Mouse (Mus musculus) T-cell, adult 2 months (primary cell): ENCODE data around the gene Rab17.

ENCODE experiments used
- DNase-seq: peaks from one replicate; pipeline ENCODE4 v3.0.0; 2022; ENCODE audit warnings: low spot score

Rab17 gene

GRCm38 (mm10) chr1:90969347-90969784 lies at the start of gene Rab17:
TSS of gene Rab17 (minus strand) at chr1:90969661.
- DNase-seq = no peak

DNA sequence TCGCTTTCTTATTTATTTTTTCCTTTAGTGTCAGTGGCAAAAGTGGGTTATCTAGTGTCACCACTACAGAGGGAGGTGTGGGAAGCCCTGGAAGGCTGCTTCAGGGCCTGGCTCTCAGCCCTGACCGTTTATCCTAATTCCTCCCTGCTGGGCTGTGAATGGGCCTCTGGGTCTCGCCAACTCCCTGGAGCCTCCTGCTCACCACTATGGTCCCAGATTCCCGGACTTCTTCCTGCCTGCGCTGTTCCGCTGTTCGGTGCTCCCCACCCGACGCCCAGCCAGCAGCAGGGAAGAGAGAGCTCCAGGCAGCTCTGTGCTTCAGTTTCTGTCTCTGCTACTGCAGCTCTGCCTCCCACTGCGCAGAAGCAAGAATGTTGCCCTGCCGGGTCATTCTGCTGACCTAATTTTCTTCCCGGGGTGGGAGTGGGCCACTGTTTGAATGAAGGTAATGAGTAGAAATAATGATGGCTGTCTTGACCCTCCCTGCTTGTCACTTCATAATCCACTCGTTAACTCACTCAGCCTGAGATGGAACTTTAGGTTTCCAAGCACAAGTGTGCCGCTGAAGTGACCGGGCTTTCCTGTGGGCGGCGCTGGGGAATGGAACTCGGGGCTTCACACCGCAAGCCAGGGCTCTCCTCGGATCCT lies 47.8 kb upstream of the Rab17 start:
- no peak for DNase-seq

- DNase-seq = no peak
Measured at GRCm38 (mm10) chr1:91015571-91015970, 46.1 kb upstream of the Rab17 start.

DNA sequence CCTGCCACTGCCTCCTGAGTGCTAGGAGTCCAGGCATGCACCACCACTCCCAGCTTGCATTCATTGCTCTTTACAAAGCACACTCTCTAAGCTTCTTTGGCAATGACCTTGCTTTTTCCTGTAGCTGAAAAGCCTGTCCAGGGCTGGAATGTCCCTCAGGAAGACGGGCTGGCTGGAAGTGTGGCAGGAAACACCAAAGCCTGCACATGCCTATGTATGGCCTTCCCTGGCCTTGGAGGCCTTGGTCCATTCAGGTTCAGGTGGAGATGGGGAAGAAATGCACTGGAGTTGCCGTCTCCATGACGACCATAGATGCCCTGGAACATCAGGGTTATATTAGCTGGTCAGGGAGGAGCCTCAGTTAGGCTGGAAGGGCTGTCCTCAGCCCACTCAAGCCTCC lies 44.3 kb upstream of the Rab17 start:
- DNase-seq = no peak

DNA sequence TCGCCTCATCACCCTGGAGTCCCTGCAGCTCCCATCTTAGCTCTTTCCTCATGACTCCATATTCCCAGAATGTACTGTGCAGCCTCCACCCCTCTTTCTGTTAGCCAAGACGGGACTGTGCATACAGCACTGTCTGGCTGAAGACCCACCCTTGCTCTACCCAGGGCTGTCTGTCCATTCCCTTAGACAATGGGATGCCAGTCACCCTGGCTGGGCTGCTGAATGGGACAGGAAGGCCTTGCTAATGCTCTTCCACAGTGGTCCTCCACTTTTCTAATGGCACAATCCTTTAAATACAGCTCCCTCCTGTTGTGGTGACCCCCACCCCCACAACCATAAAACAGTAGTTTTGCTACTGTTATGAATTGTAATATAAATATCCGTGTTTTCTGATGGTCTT lies 41.9 kb upstream of the Rab17 start:
- DNase-seq = no peak

DNA sequence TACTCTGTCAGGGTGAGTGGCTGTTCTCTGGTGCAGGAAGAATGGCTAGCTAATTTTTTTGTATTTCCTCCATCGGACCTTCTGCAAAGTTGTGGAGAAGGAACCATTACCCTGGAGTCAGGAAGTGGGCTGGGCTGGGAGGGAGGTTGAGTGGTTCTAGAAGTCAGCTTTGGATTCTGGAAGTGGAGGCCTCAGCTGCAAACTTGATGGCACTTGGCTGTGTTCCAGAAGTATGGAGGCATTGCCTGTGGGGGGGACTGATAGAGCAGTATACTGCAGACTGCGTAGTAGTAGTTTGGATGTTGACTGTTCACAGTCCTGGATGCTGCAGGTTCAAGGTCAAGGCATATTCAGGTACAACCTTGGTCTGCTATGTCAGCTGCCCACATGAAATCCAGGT lies 41.3 kb upstream of the Rab17 start:
- DNase-seq = no peak

DNA sequence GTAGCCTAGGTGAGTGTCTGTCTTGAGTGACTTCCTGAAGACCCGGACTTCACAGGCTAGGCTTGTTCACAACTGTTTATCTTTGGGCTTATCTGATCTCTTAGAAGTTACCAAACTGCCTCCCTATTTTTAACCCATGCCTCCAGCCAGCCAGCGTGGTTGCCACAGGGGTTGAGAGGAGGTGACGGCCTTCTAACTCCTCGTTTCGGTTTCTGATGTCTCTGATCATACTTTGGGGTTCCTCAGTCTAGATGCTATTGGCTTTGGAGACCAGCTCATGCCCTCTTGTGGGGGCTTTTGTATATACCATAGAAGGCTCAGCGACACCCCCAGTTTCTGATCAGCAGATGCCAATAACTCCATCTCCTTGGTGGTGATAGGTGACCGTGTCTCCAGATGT lies 40.8 kb upstream of the Rab17 start:
- no peak for DNase-seq

DNA sequence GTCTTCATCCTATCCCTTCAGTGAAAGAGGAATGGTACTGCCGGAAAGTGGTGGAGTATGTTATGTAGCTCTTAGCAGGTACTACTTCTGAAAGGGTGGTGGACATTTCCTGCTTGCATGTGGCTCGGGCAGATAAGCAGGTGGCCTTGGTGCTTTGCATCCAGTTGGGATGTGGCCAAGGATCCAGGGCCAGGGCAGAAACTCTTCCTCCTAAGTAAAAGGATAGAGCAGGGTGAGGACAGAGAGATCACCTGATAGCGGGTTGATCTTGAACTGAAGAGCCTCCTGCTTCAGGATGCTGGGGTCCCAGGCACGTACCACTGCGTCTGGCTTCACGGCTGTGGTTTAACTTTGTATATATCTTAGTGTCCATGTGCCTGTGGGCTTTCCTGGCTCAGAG lies 39.8 kb upstream of the Rab17 start:
- no peak for DNase-seq

DNA sequence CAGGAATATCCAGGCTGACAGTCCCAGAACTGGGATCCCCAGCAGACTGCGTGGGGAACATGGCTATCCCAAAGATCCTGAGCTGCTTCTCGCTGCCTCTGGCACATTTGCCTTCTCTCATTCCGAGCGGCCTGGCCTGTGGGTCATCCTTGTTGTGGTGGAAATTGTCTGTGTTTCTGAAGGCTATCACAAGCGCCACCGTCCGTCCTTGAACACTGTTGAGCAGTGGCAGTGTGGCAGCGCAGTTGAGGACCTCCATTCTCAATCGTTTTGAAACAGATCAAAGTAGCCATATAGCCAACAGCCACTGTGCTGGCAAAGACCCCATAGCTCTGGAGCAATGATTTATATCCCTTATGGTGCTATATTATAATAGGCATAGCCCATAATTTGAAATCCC lies 39.3 kb upstream of the Rab17 start:
- no peak for DNase-seq

- DNase-seq = no peak
Measured at GRCm38 (mm10) chr1:91008147-91008682, 38.8 kb upstream of the Rab17 start.

DNA sequence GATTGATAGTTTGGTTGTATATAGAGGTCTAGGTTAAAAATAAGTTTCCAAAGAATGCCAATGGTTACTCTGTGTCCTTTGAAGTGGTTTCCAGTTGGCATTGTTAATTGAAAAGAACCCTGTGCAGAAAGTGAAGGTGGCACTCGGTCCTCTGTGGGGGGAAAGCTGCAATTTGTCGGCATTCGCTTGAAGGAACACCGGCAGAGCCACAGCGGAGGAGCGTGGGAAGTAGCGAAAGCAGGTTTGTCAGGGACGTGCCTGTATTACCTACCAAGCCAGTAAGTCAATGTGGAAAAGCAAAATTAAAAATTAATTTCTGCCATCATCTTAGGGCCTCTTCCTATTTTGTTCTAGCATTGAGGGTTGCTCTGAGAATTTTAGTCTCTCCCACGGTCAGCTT lies 37.2 kb upstream of the Rab17 start:
- no peak for DNase-seq

GRCm38 (mm10) chr1:91006037-91006436 lies 36.6 kb upstream of the Rab17 start:
- DNase-seq = no peak

DNA sequence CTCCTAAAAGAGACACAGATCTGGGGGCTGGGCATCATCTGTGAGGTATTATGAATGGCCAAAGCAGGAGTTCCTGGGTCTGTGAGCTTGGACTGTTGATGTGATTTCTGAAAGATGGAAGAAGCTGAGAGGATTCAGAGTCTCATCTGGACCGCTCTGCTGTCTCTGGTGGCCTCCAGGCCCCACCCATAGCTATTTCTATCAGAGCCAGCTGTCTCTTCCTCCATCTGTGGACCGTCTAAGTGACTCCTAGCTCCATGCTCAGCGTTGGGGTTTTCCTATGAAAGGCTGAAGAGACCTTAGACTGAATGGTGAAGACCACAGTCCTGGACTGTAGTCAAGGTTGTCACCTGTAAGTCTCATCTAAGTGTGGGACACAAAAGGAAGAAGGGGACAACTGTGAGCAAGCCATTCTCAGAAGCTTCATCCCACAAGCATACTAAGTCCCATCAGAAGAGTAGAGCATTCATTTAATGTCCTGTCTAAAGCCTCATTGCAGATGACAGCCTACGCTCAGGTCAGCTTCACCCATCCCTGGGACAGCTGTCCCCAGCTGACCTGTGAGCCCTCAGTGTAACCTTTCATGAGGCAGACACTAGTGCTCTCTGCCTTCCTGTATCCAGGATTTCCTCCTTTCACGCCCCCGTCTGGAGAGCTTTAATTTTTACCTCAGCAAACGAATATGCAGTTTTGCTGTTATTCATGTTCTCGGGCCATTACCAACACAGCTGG lies 34.2 kb upstream of the Rab17 start:
- DNase-seq = no peak

- no peak for DNase-seq
Measured at GRCm38 (mm10) chr1:91002641-91003040, 33.2 kb upstream of the Rab17 start.

- no peak for DNase-seq
Measured at GRCm38 (mm10) chr1:91001871-91002539, 32.5 kb upstream of the Rab17 start.

DNA sequence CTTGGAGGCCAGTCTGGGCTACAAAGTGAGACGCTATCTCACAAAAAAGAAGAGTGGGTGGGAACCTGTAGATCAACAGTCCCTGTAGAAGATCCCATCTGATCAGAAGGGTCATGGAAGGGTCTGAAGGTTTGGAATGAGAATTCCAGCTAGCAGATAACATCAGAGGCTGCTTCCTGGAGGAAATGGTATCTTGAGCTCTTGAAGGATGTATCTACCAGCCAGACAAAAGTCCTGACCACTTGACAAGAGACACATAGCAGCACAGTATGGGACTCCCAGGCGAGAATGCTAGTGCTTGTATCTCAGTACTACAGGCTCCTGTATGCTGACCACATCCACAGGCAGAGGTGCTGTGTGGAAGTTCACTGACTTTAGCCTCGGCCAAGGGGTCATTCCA lies 31.6 kb upstream of the Rab17 start:
- DNase-seq = no peak

GRCm38 (mm10) chr1:90999911-91000601 lies 30.6 kb upstream of the Rab17 start:
- no peak for DNase-seq

DNA sequence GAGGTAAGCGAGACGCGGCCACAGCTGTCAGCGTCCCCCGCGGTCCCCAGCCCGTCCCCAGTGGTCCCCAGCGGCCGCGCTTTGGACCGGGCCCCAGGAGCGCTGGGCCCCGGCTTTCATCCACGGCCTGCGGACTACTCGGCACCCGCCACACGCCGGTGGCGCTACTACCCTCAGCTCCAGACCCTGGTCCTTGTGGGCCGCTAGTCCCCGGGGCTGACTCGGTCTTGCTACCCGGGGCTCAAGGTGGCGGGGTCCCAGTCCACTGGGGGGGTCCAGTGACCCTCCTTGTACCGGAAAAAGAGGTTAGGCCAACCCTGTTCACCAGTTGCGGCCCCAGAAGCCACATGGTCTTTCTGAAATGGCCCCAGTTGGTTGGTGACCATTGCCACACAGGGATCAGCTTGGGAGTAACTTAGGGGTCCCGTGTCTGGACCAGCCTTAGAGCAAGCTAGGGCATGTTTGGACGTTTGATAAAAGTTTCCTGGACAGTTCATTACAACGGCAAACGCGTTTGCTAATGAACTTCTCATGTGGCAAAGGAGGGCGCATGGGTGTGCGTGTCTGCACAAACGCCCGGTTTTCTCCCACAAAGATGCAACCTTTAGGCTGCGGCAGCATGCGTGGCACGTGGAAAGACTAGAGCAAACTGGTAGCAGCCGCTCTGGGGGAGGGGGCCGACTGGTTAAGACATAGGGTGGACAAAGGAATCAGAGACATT lies 29.6 kb upstream of the Rab17 start:
- no peak for DNase-seq

DNA sequence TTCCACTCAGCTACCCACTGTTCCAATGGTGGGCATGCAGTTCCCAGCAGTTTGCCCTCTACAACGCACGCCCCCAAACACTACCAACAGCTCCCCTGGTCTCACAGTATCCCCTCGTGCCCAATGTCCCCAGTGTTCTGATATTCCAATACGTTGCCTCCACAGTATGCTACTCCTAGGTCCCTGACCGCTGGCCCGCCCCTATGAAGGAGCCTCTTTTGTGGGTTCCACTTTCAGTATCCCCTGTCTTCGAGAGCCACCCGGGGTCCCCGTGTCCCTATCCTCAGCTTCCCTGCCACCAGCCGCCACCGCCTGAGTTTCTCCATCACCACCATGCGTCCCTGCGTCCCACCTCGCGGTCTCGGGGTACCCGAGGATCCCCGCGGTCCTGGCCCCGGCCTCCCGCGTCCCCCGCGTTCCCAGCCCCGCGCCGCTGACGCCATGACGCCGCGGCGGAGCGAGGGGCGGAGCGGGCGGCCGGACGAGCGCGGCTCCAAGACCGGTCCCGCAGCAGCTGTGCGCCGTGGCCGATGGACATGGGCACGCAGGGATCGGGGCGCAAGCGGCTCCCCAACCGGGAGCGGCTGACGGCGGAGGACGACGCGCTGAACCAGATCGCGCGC lies 28.9 kb upstream of the Rab17 start, which contains the start of gene Lrrfip1:
TSS of gene Lrrfip1 (plus strand) at position 470 of the 623 bp plus-strand sequence.
- no peak for DNase-seq

- DNase-seq = no peak
Measured at GRCm38 (mm10) chr1:90997641-90998040, 28.2 kb upstream of the Rab17 start.

- no peak for DNase-seq
Measured at GRCm38 (mm10) chr1:90997136-90997535, 27.7 kb upstream of the Rab17 start.
